In the genomic region with DNA sequence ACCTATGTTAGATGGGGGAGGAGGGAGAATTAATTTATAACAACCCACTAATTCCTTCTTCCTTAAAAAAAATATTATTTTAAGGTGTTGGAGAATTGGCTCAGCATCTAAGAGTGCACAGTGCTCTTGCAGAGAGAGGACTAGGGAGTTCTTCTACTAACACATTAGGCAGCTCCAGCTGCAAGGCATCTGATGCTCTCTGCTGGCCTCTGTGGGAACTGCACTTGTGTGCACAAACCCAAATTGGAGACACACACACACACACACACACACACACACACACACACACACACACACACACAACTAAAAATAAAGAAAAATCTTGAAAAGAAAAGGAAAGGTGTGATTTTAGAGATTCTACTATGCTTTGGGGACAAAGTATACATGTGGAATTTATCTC, we compare ENCODE assay signal across 11 mouse cellular contexts.
DNase-seq lines count a peak whose midpoint lies in the region; ATAC-seq and TF ChIP-seq lines count a peak whose summit lies in the region.
"Had no signal": no experiment of that assay in that cellular context is flagged by ENCODE, and none has a peak within 500 bp of the region (broad histone marks: within the 10 kb centered on the region; RNA-seq: fewer than 3 reads in every experiment).

No protein-coding gene starts in this region.

- no peak overlapping the region for H3K9ac ChIP-seq in heart, postnatal 0 days (replicated peaks; ENCODE audit: low read depth, low read length)
- no peak overlapping the region for H3K9ac ChIP-seq in heart, embryonic 11.5 days (ENCODE audit: low read depth, low read length)
- H3K9ac ChIP-seq in liver, embryonic 14.5 days (replicated peaks) = no peak overlapping the region
- no peak overlapping the region for H3K9ac ChIP-seq in ES-Bruce4 (ENCODE audit: low read depth, poor library complexity, severe bottlenecking)
- H3K9ac ChIP-seq: forebrain, embryonic 15.5 days had no signal

- no peak overlapping the region for H3K4me2 ChIP-seq in heart, postnatal 0 days (ENCODE audit: low read depth, low read length)
- no peak overlapping the region for H3K4me2 ChIP-seq in heart, embryonic 11.5 days
- no peak overlapping the region for H3K4me2 ChIP-seq in liver, embryonic 14.5 days (ENCODE audit: low read depth)
- H3K4me2 ChIP-seq: forebrain, embryonic 15.5 days had no signal

- TF ChIP-seq EP300 in heart, postnatal 0 days (IDR thresholded peaks at IDR 0.05; ENCODE audit: low read depth) = no peak
- TF ChIP-seq EP300 in liver, embryonic 14.5 days (IDR thresholded peaks at IDR 0.05; ENCODE audit: low read depth) = no peak
- no peak for TF ChIP-seq EP300 in ES-Bruce4 (IDR thresholded peaks at IDR 0.05; ENCODE audit: insufficient read depth, low read depth, low read length)

- no peaks in the 10 kb centered on the region for H3K36me3 ChIP-seq in heart, postnatal 0 days (replicated peaks; ENCODE audit: control insufficient read depth, insufficient read depth, low read length)
- no peaks in the 10 kb centered on the region for H3K36me3 ChIP-seq in heart, embryonic 11.5 days (ENCODE audit: control insufficient read depth, insufficient read depth, low read length)
- no peaks in the 10 kb centered on the region for H3K36me3 ChIP-seq in liver, embryonic 14.5 days (replicated peaks; ENCODE audit: control insufficient read depth, insufficient read depth, low read depth)
- no peaks in the 10 kb centered on the region for H3K36me3 ChIP-seq in ES-Bruce4 (ENCODE audit: control insufficient read depth, insufficient read depth, low read length, poor library complexity, severe bottlenecking)
- H3K36me3 ChIP-seq: forebrain, embryonic 15.5 days; hindbrain, embryonic 10.5 days had no signal

- TF ChIP-seq CTCF in heart, postnatal 0 days (IDR thresholded peaks at IDR 0.05; ENCODE audit: low read depth) = peak; percentile 21; the same call in 1 of the 2 replicates
- TF ChIP-seq CTCF in liver, embryonic 14.5 days (IDR thresholded peaks at IDR 0.05; ENCODE audit: low read depth) = peak; percentile 28; the same call in 1 of the 2 replicates
- TF ChIP-seq CTCF in ES-Bruce4 (IDR thresholded peaks at IDR 0.05; ENCODE audit: low read depth, low read length) = peak; percentile 58
- peak; percentile 36; the same call in 1 of the 2 replicates for TF ChIP-seq CTCF in brain, embryonic 14.5 days (IDR thresholded peaks at IDR 0.05; ENCODE audit: borderline replicate concordance, extremely low read depth, insufficient read depth, insufficient read length)

- no peak for ATAC-seq in heart, postnatal 0 days (ENCODE audit: insufficient read depth, low read depth)
- ATAC-seq in heart, embryonic 11.5 days (replicated peaks; ENCODE audit: insufficient number of reproducible peaks, low FRiP score, low TSS enrichment) = no peak
- ATAC-seq in liver, embryonic 14.5 days (ENCODE audit: insufficient read depth) = no peak
- ATAC-seq: forebrain, embryonic 15.5 days had no signal

- no peak overlapping the region for H3K27ac ChIP-seq in heart, postnatal 0 days (ENCODE audit: low read depth)
- no peak overlapping the region for H3K27ac ChIP-seq in heart, embryonic 11.5 days (ENCODE audit: low read depth, low read length)
- H3K27ac ChIP-seq in liver, embryonic 14.5 days = no peak overlapping the region
- no peak overlapping the region for H3K27ac ChIP-seq in ES-Bruce4 (ENCODE audit: insufficient read depth, low read length)
- H3K27ac ChIP-seq: forebrain, embryonic 15.5 days; hindbrain, embryonic 10.5 days had no signal

- TF ChIP-seq POLR2A in ES-Bruce4 (IDR thresholded peaks at IDR 0.05; ENCODE audit: insufficient read depth, low read length) = no peak
- TF ChIP-seq POLR2A in brain, embryonic 14.5 days (IDR thresholded peaks at IDR 0.05; ENCODE audit: borderline replicate concordance, extremely low read depth, insufficient read depth, insufficient read length, poor library complexity, severe bottlenecking) = no peak

- DNase-seq in heart, postnatal 0 days (ENCODE audit: low spot score) = no peak
- no peak for DNase-seq in liver, embryonic 14.5 days (ENCODE audit: low read depth in 3 of 3, low spot score in 3 of 3)
- no peak for DNase-seq in liver
- DNase-seq in brain, embryonic 14.5 days (ENCODE audit: low read depth) = no peak
- DNase-seq in urinary bladder, adult 18-20 months (ENCODE audit: low spot score in 2 of 2) = no peak
- no peak for DNase-seq in cerebellum, postnatal 36 days
- DNase-seq: cerebellum, adult 11-12 months had no signal

- H3K4me1 ChIP-seq in heart, postnatal 0 days (ENCODE audit: control insufficient read depth, insufficient read depth) = no peaks in the 10 kb centered on the region
- H3K4me1 ChIP-seq in heart, embryonic 11.5 days (ENCODE audit: control insufficient read depth, insufficient read depth, low read length) = no peaks in the 10 kb centered on the region
- H3K4me1 ChIP-seq in liver, embryonic 14.5 days (replicated peaks; ENCODE audit: control insufficient read depth in 2 of 2, insufficient read depth in 2 of 2, low read length in 1 of 2) = no peaks in the 10 kb centered on the region
- H3K4me1 ChIP-seq in ES-Bruce4 (ENCODE audit: control insufficient read depth, insufficient read depth, low read length) = no peaks in the 10 kb centered on the region
- H3K4me1 ChIP-seq: forebrain, embryonic 15.5 days; hindbrain, embryonic 10.5 days had no signal

- no peaks in the 10 kb centered on the region for H3K9me3 ChIP-seq in heart, postnatal 0 days (replicated peaks; ENCODE audit: control insufficient read depth, low read length)
- H3K9me3 ChIP-seq in heart, embryonic 11.5 days (replicated peaks; ENCODE audit: control insufficient read depth, low read length) = no peaks in the 10 kb centered on the region
- H3K9me3 ChIP-seq in liver, embryonic 14.5 days (ENCODE audit: control insufficient read depth, low read length) = no peaks in the 10 kb centered on the region
- no peaks in the 10 kb centered on the region for H3K9me3 ChIP-seq in ES-Bruce4 (replicated peaks; ENCODE audit: control insufficient read depth, insufficient read depth, low read length, poor library complexity, severe bottlenecking)
- H3K9me3 ChIP-seq: forebrain, embryonic 15.5 days; hindbrain, embryonic 10.5 days had no signal

- no peaks in the 10 kb centered on the region for H3K27me3 ChIP-seq in heart, postnatal 0 days (ENCODE audit: control insufficient read depth, insufficient read depth, low read length)
- H3K27me3 ChIP-seq in heart, embryonic 11.5 days (ENCODE audit: control insufficient read depth, insufficient read depth, low read length) = no peaks in the 10 kb centered on the region
- H3K27me3 ChIP-seq in liver, embryonic 14.5 days (ENCODE audit: control insufficient read depth, insufficient read depth, low read length) = no peaks in the 10 kb centered on the region
- no peaks in the 10 kb centered on the region for H3K27me3 ChIP-seq in ES-Bruce4 (ENCODE audit: control insufficient read depth, insufficient read depth, low read length, poor library complexity, severe bottlenecking)
- H3K27me3 ChIP-seq: forebrain, embryonic 15.5 days had no signal

- H3K4me3 ChIP-seq in heart, postnatal 0 days (ENCODE audit: low read depth, low read length) = no peak overlapping the region
- H3K4me3 ChIP-seq in heart, embryonic 11.5 days (ENCODE audit: low read depth, low read length) = no peak overlapping the region
- no peak overlapping the region for H3K4me3 ChIP-seq in liver, embryonic 14.5 days (ENCODE audit: insufficient read depth in 1 of 2, low read depth in 2 of 2, low read length in 2 of 2)
- no peak overlapping the region for H3K4me3 ChIP-seq in ES-Bruce4 (ENCODE audit: low read depth, low read length)
- H3K4me3 ChIP-seq: forebrain, embryonic 15.5 days; hindbrain, embryonic 10.5 days had no signal
